Mouse (Mus musculus): Measurements from ENCODE around the gene Arid5b.

DNA sequence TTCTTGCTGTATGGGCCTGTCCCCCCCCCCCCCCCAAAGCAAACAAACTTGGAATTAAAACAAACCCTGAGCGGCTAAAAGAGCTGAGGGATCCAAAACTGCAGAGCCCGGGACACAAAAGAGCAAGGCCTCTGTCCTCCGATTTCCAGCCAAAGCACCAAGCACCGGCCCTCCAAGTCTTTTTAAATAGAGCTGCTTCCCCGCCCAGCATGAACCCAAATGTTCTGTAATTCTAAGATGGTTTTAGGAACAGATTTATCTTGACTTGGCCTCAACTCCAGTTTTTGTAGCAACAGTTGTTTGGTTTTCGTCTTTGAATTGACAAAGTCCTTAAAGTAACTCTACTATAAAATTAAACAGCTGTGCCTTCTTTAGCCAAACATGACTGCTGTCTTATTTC is 130.8 kb downstream of the Arid5b start:
- no peak for TF ChIP-seq CTCF (IDR thresholded peaks at IDR 0.05; ENCODE audit: low read depth)
- TF ChIP-seq EP300 (IDR thresholded peaks at IDR 0.05; ENCODE audit: low read depth) = no peak

Data from heart, postnatal 0 days (tissue).